Mouse (Mus musculus) myocyte (in vitro differentiated cells): ENCODE results near the gene Ccr9.

ENCODE experiments used
- E2F4 ChIP-seq: IDR thresholded peaks from one replicate; pipeline ENCODE4 v1.6.1; 2011; ENCODE audit warnings: mild to moderate bottlenecking, control low read depth, moderate library complexity; ENCODE audit not compliant: insufficient read depth
- MYOD1 ChIP-seq, 3 experiments: IDR thresholded peaks; one replicate each; pipeline ENCODE4 v1.6.1; 2011; ENCODE audit warnings: control low read depth in 2 of 3, low read depth in 2 of 3, mild to moderate bottlenecking in 2 of 3, moderate library complexity in 1 of 3; ENCODE audit not compliant: insufficient read length in 2 of 3, control insufficient read depth in 1 of 3
- POLR2A ChIP-seq: IDR thresholded peaks from one replicate; pipeline ENCODE4 v1.6.1; 2011; ENCODE audit warnings: low read depth, mild to moderate bottlenecking, control low read depth, moderate library complexity; ENCODE audit not compliant: insufficient read length
- POLR2AphosphoS2 ChIP-seq: IDR thresholded peaks from one replicate; pipeline ENCODE4 v1.6.1; 2011; ENCODE audit warnings: low read depth, control low read depth; ENCODE audit not compliant: insufficient read length
- REST ChIP-seq: IDR thresholded peaks from one replicate; pipeline ENCODE4 v1.6.1; 2011; ENCODE audit warnings: mild to moderate bottlenecking, control low read depth, moderate library complexity; ENCODE audit not compliant: insufficient read depth, insufficient read length
- TCF12 ChIP-seq: IDR thresholded peaks from one replicate; pipeline ENCODE4 v1.6.1; 2011; ENCODE audit warnings: mild to moderate bottlenecking, control low read depth; ENCODE audit not compliant: poor library complexity, insufficient read depth, severe bottlenecking

DNA sequence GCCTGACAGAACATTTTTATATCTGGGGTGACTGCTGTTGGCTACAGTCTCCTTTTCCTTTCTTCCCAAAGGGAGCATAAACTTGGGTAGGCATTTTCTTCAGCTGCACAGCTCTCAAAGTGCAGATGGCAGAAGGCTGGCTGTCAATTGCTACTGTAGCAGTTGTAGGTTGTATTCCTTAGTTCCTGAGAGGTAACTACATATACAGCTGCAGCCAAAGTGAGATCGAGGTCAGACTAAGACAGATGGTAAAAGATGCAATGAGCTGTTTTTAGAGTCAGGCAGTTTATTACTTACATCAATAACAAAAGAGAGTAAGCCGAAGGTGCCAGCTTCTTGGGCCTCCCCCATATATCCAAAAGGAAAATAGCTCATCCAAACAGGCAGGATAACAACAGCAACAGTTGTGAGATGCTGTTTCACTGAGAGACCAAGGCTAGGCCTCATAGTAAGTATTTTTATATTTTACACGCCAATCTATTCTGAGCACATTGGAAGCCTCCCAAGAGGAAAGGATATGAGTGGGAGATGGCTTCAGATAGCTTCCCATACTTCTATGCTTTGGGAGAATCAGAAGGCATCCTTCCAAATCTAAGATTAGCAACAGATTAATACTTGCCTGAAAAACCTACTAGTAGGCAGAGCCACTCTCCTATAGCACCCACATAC is 17.5 kb downstream of the Ccr9 start:
- TF ChIP-seq POLR2A: no peak
- no peak for TF ChIP-seq REST
- TF ChIP-seq MYOD1 (IDR thresholded peaks at IDR 0.05; ENCODE audit: control insufficient read depth in 1 of 3, insufficient read length in 2 of 3, low read depth in 2 of 3): no peak
- no peak for TF ChIP-seq E2F4
- TF ChIP-seq TCF12: no peak
- no peak for TF ChIP-seq POLR2AphosphoS2
